Mouse (Mus musculus): ENCODE measurements around the gene Surf1. TPM values are rescaled to one million over a fixed set of nuclear protein-coding genes. Genes with fewer than 3 reads are reported as not detected.
"Not testable (repeated sequence)": the region's sequence is repeated elsewhere in the genome, so short reads cannot be mapped to it uniquely, and the experiment has no call there.

Surf1 gene
- total RNA-seq, 2 experiments from 2014 or later, result 49.4 to 49.7 TPM

- intact Hi-C loops (cut with DNase I), result loop anchor here (5.0 to 10.0 kb wide), 3 partner anchors 59 to 1399 kb away; partner anchors contain the start of genes C8g, Fbxw5, Rexo4 and Sec16a
- no peak for DNase-seq (ENCODE audit: low spot score)
Measured at GRCm38 (mm10) chr2:26903311-26903710, 13.0 kb downstream of the Surf1 start.

- DNase-seq (ENCODE audit: low spot score), result peak; percentile 89
- intact Hi-C loops (cut with DNase I), result loop anchor here (5.0 to 10.0 kb wide), 3 partner anchors 60 to 1398 kb away; partner anchors contain the start of genes C8g, Fbxw5, Rexo4 and Sec16a
Measured at GRCm38 (mm10) chr2:26902467-26903220, 13.7 kb downstream of the Surf1 start, which contains the start of gene Surf6. Surf6 (minus strand) TSS chr2:26902879.

GRCm38 (mm10) chr2:26901834-26902400, 14.4 kb downstream of the Surf1 start:
- intact Hi-C loops (cut with DNase I), result loop anchor here (2.0 to 10.0 kb wide), 4 partner anchors 60 to 1397 kb away; partner anchors contain the start of genes C8g, Fbxw5, Rexo4 and Sec16a

GRCm38 (mm10) chr2:26900731-26901130, 15.6 kb downstream of the Surf1 start:
- intact Hi-C loops (cut with DNase I), result loop anchor here (2.0 to 10.0 kb wide), 4 partner anchors 62 to 1396 kb away; partner anchors contain the start of genes C8g, Fbxw5, Rexo4 and Sec16a

More at GRCm38 (mm10) chr2:26901834-26902400, 14.4 kb downstream of the Surf1 start:
- no peak for DNase-seq (ENCODE audit: low spot score)

GRCm38 (mm10) chr2:26895898-26896297, 20.4 kb downstream of the Surf1 start:
- intact Hi-C loops (cut with DNase I), result no loop called here
- DNase-seq (ENCODE audit: low spot score), result no peak

More at GRCm38 (mm10) chr2:26900731-26901130, 15.6 kb downstream of the Surf1 start:
- no peak for DNase-seq (ENCODE audit: low spot score)

GRCm38 (mm10) chr2:26886170-26886569, 30.2 kb downstream of the Surf1 start:
- DNase-seq (ENCODE audit: low spot score); intact Hi-C loops (cut with DNase I): not testable (repeated sequence)

GRCm38 (mm10) chr2:26885541-26885940, 30.8 kb downstream of the Surf1 start:
- DNase-seq (ENCODE audit: low spot score); intact Hi-C loops (cut with DNase I): not testable (repeated sequence)

- no peak for DNase-seq (ENCODE audit: low spot score)
- intact Hi-C loops (cut with DNase I), result no loop called here
Measured at GRCm38 (mm10) chr2:26878571-26878970, 37.8 kb downstream of the Surf1 start.

GRCm38 (mm10) chr2:26870666-26871065, 45.7 kb downstream of the Surf1 start:
- intact Hi-C loops (cut with DNase I), result no loop called here
- no peak for DNase-seq (ENCODE audit: low spot score)

GRCm38 (mm10) chr2:26864879-26865278, 51.5 kb downstream of the Surf1 start, which contains the start of gene Abo:
Abo (minus strand) TSS chr2:26864979.
- intact Hi-C loops (cut with DNase I), result no loop called here

More at GRCm38 (mm10) chr2:26864879-26865278, 51.5 kb downstream of the Surf1 start, which contains the start of gene Abo:
- no peak for DNase-seq (ENCODE audit: low spot score)

Other genes starting within 250 kb of the Surf1 start
- not detected for gene Lcn4, start 245.2 kb downstream of the Surf1 start, total RNA-seq (2021)
- not detected for gene Abo, start 51.6 kb downstream of the Surf1 start, total RNA-seq (2021)
- 10 to 100 TPM; 12.2 to 13.9 TPM for gene Surf6, start 13.7 kb downstream of the Surf1 start, total RNA-seq (2021)
- 10 to 100 TPM; 23.7 to 25.6 TPM for gene Med22, start 5.9 kb downstream of the Surf1 start, total RNA-seq (2021)
- gene Rpl7a, start 5.8 kb downstream of the Surf1 start, total RNA-seq (2021), result 100 to 1,000 TPM; 274 to 280 TPM
- 10 to 100 TPM; 14.7 to 14.8 TPM for gene Surf2, start 163 bp downstream of the Surf1 start, total RNA-seq (2021)
- 10 to 100 TPM; 82.1 to 85.7 TPM for gene Surf4, start 17.4 kb upstream of the Surf1 start, total RNA-seq (2021)
- not detected for gene Stkld1, start 17.5 kb upstream of the Surf1 start, total RNA-seq (2021)
- 10 to 100 TPM; 13.9 to 15.2 TPM for gene Rexo4, start 47.9 kb upstream of the Surf1 start, total RNA-seq (2021)
- not detected for gene Adamts13, start 56.9 kb upstream of the Surf1 start, total RNA-seq (2021)
- 10 to 100 TPM; 37.3 to 41.6 TPM for gene Cacfd1, start 93.4 kb upstream of the Surf1 start, total RNA-seq (2021)
- under 1 TPM; 0.25 to 0.39 TPM for gene Slc2a6, start 111.5 kb upstream of the Surf1 start, total RNA-seq (2021)
- gene Mymk, start 155.6 kb upstream of the Surf1 start, total RNA-seq (2021), result not detected
- 10 to 100 TPM; 19.1 to 26.8 TPM for gene Adamtsl2, start 162.8 kb upstream of the Surf1 start, total RNA-seq (2021)
- gene Fam163b, start 226.0 kb upstream of the Surf1 start, total RNA-seq (2021), result under 1 TPM; 0.34 to 0.48 TPM
- gene Dbh, start 248.7 kb upstream of the Surf1 start, total RNA-seq (2021), result 1 to 10 TPM; 2.1 to 2.7 TPM